In the genomic region with DNA sequence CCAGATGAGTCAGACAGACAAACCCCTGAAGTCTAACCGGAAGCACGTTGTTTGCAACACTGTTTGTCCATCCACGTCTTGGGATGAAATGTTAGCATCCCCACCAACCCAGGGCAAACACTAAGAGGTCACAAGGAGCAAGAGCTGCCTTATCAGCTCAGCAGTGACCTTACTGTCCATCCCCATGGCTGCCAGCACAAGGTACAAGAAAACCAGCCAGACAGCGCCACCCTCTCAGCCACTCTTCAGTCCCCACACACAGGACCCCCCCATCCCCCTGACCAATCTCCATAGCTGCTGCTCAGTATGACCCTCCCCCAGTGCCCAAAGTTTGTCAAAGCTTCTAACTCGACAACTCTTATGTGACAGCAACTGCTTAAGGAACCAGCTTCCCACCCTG, we compare ENCODE assay signal across 26 mouse cellular contexts. TPM values are rescaled to one million over a fixed set of nuclear protein-coding genes. Genes with fewer than 3 reads are reported as not detected.
DNase-seq lines count a peak whose midpoint lies in the region; ATAC-seq lines count a peak whose summit lies in the region.
"Had no signal": no experiment of that assay in that cellular context is flagged by ENCODE, and none has a peak within 500 bp of the region (broad histone marks: within the 10 kb centered on the region; RNA-seq: fewer than 3 reads in every experiment).

No protein-coding gene starts in this region.

- H3K9me3 ChIP-seq in forebrain, embryonic 12.5 days: no peaks in the 10 kb centered on the region
- no peaks in the 10 kb centered on the region for H3K9me3 ChIP-seq in forebrain, embryonic 14.5 days (replicated peaks; ENCODE audit: control insufficient read depth, low read length)
- H3K9me3 ChIP-seq in embryonic facial prominence, embryonic 11.5 days (replicated peaks; ENCODE audit: control insufficient read depth, low read length): no peaks in the 10 kb centered on the region
- H3K9me3 ChIP-seq in hindbrain, embryonic 14.5 days (ENCODE audit: control insufficient read depth, low read length): no peaks in the 10 kb centered on the region
- H3K9me3 ChIP-seq: embryonic facial prominence, embryonic 13.5 days; embryonic facial prominence, embryonic 15.5 days; forebrain, embryonic 13.5 days had no signal

- H3K27ac ChIP-seq in forebrain, embryonic 12.5 days: peak overlapping the region; percentile 36; the same call in 1 of the 2 replicates
- H3K27ac ChIP-seq in forebrain, embryonic 14.5 days (ENCODE audit: low read depth, low read length): no peak overlapping the region
- no peak overlapping the region for H3K27ac ChIP-seq in embryonic facial prominence, embryonic 11.5 days (replicated peaks; ENCODE audit: low read depth, low read length)
- H3K27ac ChIP-seq in hindbrain, embryonic 14.5 days: no peak overlapping the region
- H3K27ac ChIP-seq: embryonic facial prominence, embryonic 13.5 days; embryonic facial prominence, embryonic 15.5 days; forebrain, embryonic 13.5 days had no signal

- DNase-seq in forebrain, embryonic 14.5 days (ENCODE audit: low spot score): no peak
- peak; percentile 79 for DNase-seq in heart, adult 11 months
- DNase-seq in heart, postnatal 25 days (ENCODE audit: low spot score): no peak
- DNase-seq in embryonic facial prominence, embryonic 11.5 days (ENCODE audit: low spot score): peak; percentile 40
- DNase-seq in yolk sac, embryonic 10.5 days (ENCODE audit: low spot score): peak; percentile 77
- DNase-seq in left cerebral cortex, adult 8-10 months (ENCODE audit: low spot score in 2 of 2): no peak
- no peak for DNase-seq in hindbrain, embryonic 14.5 days (ENCODE audit: low spot score)
- DNase-seq: adrenal gland, adult 2 months; adrenal gland, postnatal 10 days; adrenal gland, postnatal 25 days; cerebellum, adult 11 months; cerebellum, adult 18-20 months; cerebellum, adult 8-10 months; cerebellum, adult 9-11 months; cerebellum, postnatal 14 days; cerebellum, postnatal 36 days; embryo, embryonic 11 days had no signal

- H3K4me3 ChIP-seq in forebrain, embryonic 12.5 days (replicated peaks): no peak overlapping the region
- no peak overlapping the region for H3K4me3 ChIP-seq in forebrain, embryonic 14.5 days (ENCODE audit: low read depth, low read length)
- H3K4me3 ChIP-seq in embryonic facial prominence, embryonic 11.5 days (ENCODE audit: low read depth, low read length): no peak overlapping the region
- no peak overlapping the region for H3K4me3 ChIP-seq in hindbrain, embryonic 14.5 days (replicated peaks; ENCODE audit: low read length)
- H3K4me3 ChIP-seq: embryonic facial prominence, embryonic 13.5 days; embryonic facial prominence, embryonic 15.5 days; erythroblast, embryonic 14.5 days; forebrain, embryonic 13.5 days had no signal

- no peaks in the 10 kb centered on the region for H3K27me3 ChIP-seq in forebrain, embryonic 12.5 days
- H3K27me3 ChIP-seq in forebrain, embryonic 14.5 days (replicated peaks; ENCODE audit: control insufficient read depth, insufficient read depth, low read length): no peaks in the 10 kb centered on the region
- no peaks in the 10 kb centered on the region for H3K27me3 ChIP-seq in embryonic facial prominence, embryonic 11.5 days (ENCODE audit: control insufficient read depth, insufficient read depth, low read length)
- H3K27me3 ChIP-seq in hindbrain, embryonic 14.5 days (ENCODE audit: control insufficient read depth, insufficient read depth, low read length): peaks cover 3% of the 10 kb centered on the region
- H3K27me3 ChIP-seq: embryonic facial prominence, embryonic 13.5 days; embryonic facial prominence, embryonic 15.5 days; forebrain, embryonic 13.5 days had no signal

- no peak overlapping the region for H3K4me2 ChIP-seq in forebrain, embryonic 12.5 days
- H3K4me2 ChIP-seq in forebrain, embryonic 14.5 days (ENCODE audit: low read length): no peak overlapping the region
- H3K4me2 ChIP-seq in embryonic facial prominence, embryonic 11.5 days (ENCODE audit: low read depth, low read length): no peak overlapping the region
- H3K4me2 ChIP-seq in hindbrain, embryonic 14.5 days (replicated peaks): no peak overlapping the region
- H3K4me2 ChIP-seq: embryonic facial prominence, embryonic 13.5 days; embryonic facial prominence, embryonic 15.5 days; forebrain, embryonic 13.5 days had no signal

- 78% methylated on average over 5 of the region's 5 CpGs for WGBS in forebrain, embryonic 12.5 days
- 83% methylated on average over 5 of the region's 5 CpGs for WGBS in forebrain, embryonic 14.5 days
- WGBS in embryonic facial prominence, embryonic 11.5 days: 36% methylated on average over 5 of the region's 5 CpGs
- 83% methylated on average over 5 of the region's 5 CpGs for WGBS in hindbrain, embryonic 14.5 days

- intact Hi-C loops in heart, postnatal 25 days (cut with DNase I): no loop called here

- H3K9ac ChIP-seq in forebrain, embryonic 12.5 days: no peak overlapping the region
- H3K9ac ChIP-seq in forebrain, embryonic 14.5 days (ENCODE audit: low read length): no peak overlapping the region
- no peak overlapping the region for H3K9ac ChIP-seq in embryonic facial prominence, embryonic 11.5 days (replicated peaks; ENCODE audit: low read length)
- no peak overlapping the region for H3K9ac ChIP-seq in hindbrain, embryonic 14.5 days
- H3K9ac ChIP-seq: embryonic facial prominence, embryonic 13.5 days; embryonic facial prominence, embryonic 15.5 days; forebrain, embryonic 13.5 days had no signal

- peaks cover 31% of the 10 kb centered on the region for H3K4me1 ChIP-seq in forebrain, embryonic 12.5 days
- peaks cover 18% of the 10 kb centered on the region; the same call in 1 of the 2 replicates for H3K4me1 ChIP-seq in forebrain, embryonic 14.5 days (ENCODE audit: control insufficient read depth, insufficient read depth, low read length)
- H3K4me1 ChIP-seq in embryonic facial prominence, embryonic 11.5 days (ENCODE audit: control insufficient read depth, insufficient read depth, low read length): no peaks in the 10 kb centered on the region
- H3K4me1 ChIP-seq in hindbrain, embryonic 14.5 days (replicated peaks; ENCODE audit: control insufficient read depth, insufficient read depth, low read length): peaks cover 11% of the 10 kb centered on the region; the same call in 1 of the 2 replicates

- ATAC-seq in forebrain, embryonic 12.5 days (ENCODE audit: low FRiP score): no peak
- ATAC-seq in forebrain, embryonic 14.5 days: no peak
- ATAC-seq in embryonic facial prominence, embryonic 11.5 days (replicated peaks; ENCODE audit: insufficient number of reproducible peaks, low FRiP score, low TSS enrichment, low read depth): no peak
- ATAC-seq in hindbrain, embryonic 14.5 days (ENCODE audit: low FRiP score): no peak
- ATAC-seq: forebrain, embryonic 13.5 days had no signal

- peaks cover 17% of the 10 kb centered on the region for H3K36me3 ChIP-seq in forebrain, embryonic 12.5 days (replicated peaks)
- peaks cover 15% of the 10 kb centered on the region for H3K36me3 ChIP-seq in forebrain, embryonic 14.5 days (ENCODE audit: control insufficient read depth, insufficient read depth, low read length)
- H3K36me3 ChIP-seq in embryonic facial prominence, embryonic 11.5 days (replicated peaks; ENCODE audit: control insufficient read depth, insufficient read depth, low read depth, low read length): no peaks in the 10 kb centered on the region
- peaks cover 14% of the 10 kb centered on the region for H3K36me3 ChIP-seq in hindbrain, embryonic 14.5 days (replicated peaks; ENCODE audit: control insufficient read depth, insufficient read depth)

RNA-seq across cellular contexts. Expression of a gene that starts 34.6 kb away (rescaled TPM):
- 2.8 and 4.2 TPM in 2 replicates for polyA plus RNA-seq in forebrain, embryonic 12.5 days (2016; fragmentation: Nextera tagmentation; extraction: Ambion mirVana)
- 3.6 and 4.1 TPM in 2 replicates for polyA plus RNA-seq in forebrain, embryonic 14.5 days (2014; fragmentation: Nextera tagmentation; extraction: Ambion mirVana)
- not detected for total RNA-seq in heart, postnatal 25 days (2021)
- 2.5 and 2.6 TPM in 2 replicates for polyA plus RNA-seq in embryonic facial prominence, embryonic 11.5 days (2014; fragmentation: Nextera tagmentation; extraction: Ambion mirVana)
- under 1 TPM in 1 of 4 experiments, not detected in 3; 0.30 TPM for total RNA-seq in left cerebral cortex, adult 8-10 months (2022)
- 2.6 and 5.9 TPM in 2 replicates for polyA plus RNA-seq in hindbrain, embryonic 14.5 days (2014; fragmentation: Nextera tagmentation; extraction: Ambion mirVana)
- total RNA-seq: adrenal gland, adult 2 months; common myeloid progenitor, adult 5-6 weeks; MEL had no signal
- polyA plus RNA-seq: C2C12; erythroblast, embryonic 14.5 days; frontal cortex, adult 2 months had no signal

RNA-seq across cellular contexts. Expression of a gene that starts 41.3 kb away (rescaled TPM):
- polyA plus RNA-seq in forebrain, embryonic 12.5 days (2016; fragmentation: Nextera tagmentation; extraction: Ambion mirVana): 0.05 and 0.19 TPM in 2 replicates
- 0.05 TPM in 1 of 2 replicates, not detected in the other for polyA plus RNA-seq in forebrain, embryonic 14.5 days (2014; fragmentation: Nextera tagmentation; extraction: Ambion mirVana)
- not detected for total RNA-seq in heart, postnatal 25 days (2021)
- polyA plus RNA-seq in embryonic facial prominence, embryonic 11.5 days (2014; fragmentation: Nextera tagmentation; extraction: Ambion mirVana): 0.06 and 0.27 TPM in 2 replicates
- total RNA-seq in left cerebral cortex, adult 8-10 months (2022): under 1 TPM in 1 of 4 experiments, not detected in 3; 0.13 TPM
- 0.08 and 0.09 TPM in 2 replicates for polyA plus RNA-seq in hindbrain, embryonic 14.5 days (2014; fragmentation: Nextera tagmentation; extraction: Ambion mirVana)
- total RNA-seq: common myeloid progenitor, adult 5-6 weeks; MEL had no signal
- polyA plus RNA-seq: C2C12; erythroblast, embryonic 14.5 days; frontal cortex, adult 2 months had no signal

Comparison
In these comparisons a context has a peak if more than half of its experiments do, and no peak if none do; other contexts are left out.
1. DNase-seq: peak in heart, adult 11 months (single experiment), embryonic facial prominence, embryonic 11.5 days (single experiment) and yolk sac, embryonic 10.5 days (single experiment); none in forebrain, embryonic 14.5 days (single experiment), heart, postnatal 25 days (single experiment), left cerebral cortex, adult 8-10 months (0 of 2) and hindbrain, embryonic 14.5 days (single experiment).